Mouse (Mus musculus) C2C12 (cell line): ENCODE data around the gene Steap4.

Experiments
- CTCF ChIP-seq: IDR thresholded peaks from one replicate; pipeline ENCODE4 v1.5.1; 2011; ENCODE audit not compliant: control insufficient read depth, insufficient read depth, insufficient read length
- FOSL1 ChIP-seq: IDR thresholded peaks from one replicate; pipeline ENCODE4 v1.8.0; 2011; ENCODE audit warnings: mild to moderate bottlenecking, low read length; ENCODE audit not compliant: poor library complexity, insufficient read depth, severe bottlenecking
- MYOG ChIP-seq: IDR thresholded peaks from one replicate; pipeline ENCODE4 v1.6.1; 2011; ENCODE audit not compliant: control insufficient read depth, insufficient read length; ENCODE audit errors: extremely low read depth
- USF1 ChIP-seq: IDR thresholded peaks from one replicate; pipeline ENCODE4 v1.6.1; 2011; ENCODE audit warnings: low read depth, mild to moderate bottlenecking, control low read depth, moderate library complexity

DNA sequence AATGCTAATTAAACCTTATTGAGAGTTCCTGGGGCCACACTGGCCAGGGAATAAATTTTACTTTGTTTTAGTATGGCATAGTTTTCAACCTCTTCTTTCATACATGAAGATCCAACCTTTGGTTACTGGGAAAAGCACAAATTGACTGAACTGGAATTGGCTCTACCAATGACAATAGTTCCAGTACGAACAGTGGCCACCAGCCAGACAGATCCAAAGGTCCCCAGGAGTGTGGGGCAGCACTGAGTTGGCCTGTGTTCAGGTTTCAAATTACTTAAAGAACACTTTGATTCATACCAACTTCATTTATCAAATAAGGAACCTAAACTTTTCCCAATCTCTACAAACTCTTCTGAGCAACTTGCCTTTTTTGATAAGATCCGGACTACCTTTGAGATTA lies 5.4 kb upstream of the Steap4 start:
- TF ChIP-seq CTCF, result no peak
- no peak for TF ChIP-seq USF1
- no peak for TF ChIP-seq MYOG
- no peak for TF ChIP-seq FOSL1
